Mouse (Mus musculus) embryonic fibroblast, embryonic 13.5 days (primary cell): ENCODE data around the gene Zfp84.

Source experiments
- CTCF ChIP-seq: IDR thresholded peaks from 2 replicates; pipeline ENCODE4 v1.5.1; 2011; ENCODE audit warnings: mild to moderate bottlenecking, control low read depth, low read length, moderate library complexity, borderline replicate concordance; ENCODE audit not compliant: insufficient read depth
- POLR2A ChIP-seq: IDR thresholded peaks from 2 replicates; pipeline ENCODE4 v1.6.1; 2011; ENCODE audit warnings: low read depth, mild to moderate bottlenecking, control low read depth, low read length, moderate library complexity

DNA sequence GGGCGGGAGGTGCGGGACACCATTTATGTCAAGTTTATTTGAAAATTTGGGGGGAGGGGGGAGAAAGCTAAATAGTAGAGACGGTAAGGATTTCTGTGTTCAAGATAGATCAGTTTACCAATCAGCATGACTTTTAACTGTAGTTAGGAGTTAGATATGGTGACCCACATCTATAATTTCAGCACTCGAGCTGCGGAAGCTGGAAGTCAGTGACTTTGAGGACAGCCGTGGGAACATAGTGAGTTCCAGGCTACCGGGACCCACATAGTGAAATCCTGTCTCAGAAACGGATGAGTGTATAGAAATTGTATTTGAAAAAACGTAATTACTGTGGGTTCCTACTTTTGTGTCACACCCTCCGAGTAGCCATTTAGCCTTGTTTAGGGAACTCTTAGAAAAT lies 628 bp downstream of the Zfp84 start:
- TF ChIP-seq CTCF = no peak
- no peak for TF ChIP-seq POLR2A
